Mouse (Mus musculus): ENCODE measurements around the gene Nme1.
"Not testable (repeated sequence)": the region's sequence is repeated elsewhere in the genome, so short reads cannot be mapped to it uniquely, and the experiment has no call there.

Gene Nme1

GRCm38 (mm10) chr11:93967381-93967780 is 940 bp downstream of the Nme1 start:
- intact Hi-C loops (cut with DNase I), result no loop called here

- intact Hi-C loops (cut with DNase I), result no loop called here
Measured at GRCm38 (mm10) chr11:93965391-93965790, 2.9 kb downstream of the Nme1 start.

- intact Hi-C loops (cut with DNase I), result no loop called here
Measured at GRCm38 (mm10) chr11:93963013-93963412, 5.3 kb downstream of the Nme1 start.

GRCm38 (mm10) chr11:93961482-93961881 is 6.8 kb downstream of the Nme1 start:
- intact Hi-C loops (cut with DNase I), result no loop called here

- intact Hi-C loops (cut with DNase I), result no loop called here
Measured at GRCm38 (mm10) chr11:93957746-93958145, 10.6 kb downstream of the Nme1 start.

- intact Hi-C loops (cut with DNase I), result no loop called here
Measured at GRCm38 (mm10) chr11:93957031-93957555, 11.2 kb downstream of the Nme1 start.

- intact Hi-C loops (cut with DNase I), result no loop called here
Measured at GRCm38 (mm10) chr11:93956159-93956558, 12.2 kb downstream of the Nme1 start, which contains the start of gene Nme2. Nme2 (minus strand) TSS chr11:93956259.

GRCm38 (mm10) chr11:93955256-93956150 is 12.8 kb downstream of the Nme1 start:
- intact Hi-C loops (cut with DNase I), result no loop called here

- intact Hi-C loops (cut with DNase I), result no loop called here
Measured at GRCm38 (mm10) chr11:93954738-93955255, 13.5 kb downstream of the Nme1 start.

- intact Hi-C loops (cut with DNase I), result no loop called here
Measured at GRCm38 (mm10) chr11:93952376-93952775, 15.9 kb downstream of the Nme1 start.

GRCm38 (mm10) chr11:93950045-93950444 is 18.3 kb downstream of the Nme1 start:
- intact Hi-C loops (cut with DNase I), result no loop called here

- intact Hi-C loops (cut with DNase I), result no loop called here
Measured at GRCm38 (mm10) chr11:93948887-93949567, 19.3 kb downstream of the Nme1 start.

- intact Hi-C loops (cut with DNase I), result no loop called here
Measured at GRCm38 (mm10) chr11:93944986-93945385, 23.3 kb downstream of the Nme1 start.

- intact Hi-C loops (cut with DNase I), result no loop called here
Measured at GRCm38 (mm10) chr11:93940906-93941305, 27.4 kb downstream of the Nme1 start.

- intact Hi-C loops (cut with DNase I), result no loop called here
Measured at GRCm38 (mm10) chr11:93929106-93929505, 39.2 kb downstream of the Nme1 start.

GRCm38 (mm10) chr11:93915019-93915418 is 53.3 kb downstream of the Nme1 start:
- intact Hi-C loops (cut with DNase I), result not testable (repeated sequence)

- intact Hi-C loops (cut with DNase I), result no loop called here
Measured at GRCm38 (mm10) chr11:93911603-93912002, 56.7 kb downstream of the Nme1 start.

- intact Hi-C loops (cut with DNase I), result no loop called here
Measured at GRCm38 (mm10) chr11:93908829-93909228, 59.5 kb downstream of the Nme1 start.

- intact Hi-C loops (cut with DNase I), result no loop called here
Measured at GRCm38 (mm10) chr11:93907839-93908238, 60.5 kb downstream of the Nme1 start.

Data from adrenal gland (tissue).